15 mouse cellular contexts compared by ENCODE assay signal in the genomic region with DNA sequence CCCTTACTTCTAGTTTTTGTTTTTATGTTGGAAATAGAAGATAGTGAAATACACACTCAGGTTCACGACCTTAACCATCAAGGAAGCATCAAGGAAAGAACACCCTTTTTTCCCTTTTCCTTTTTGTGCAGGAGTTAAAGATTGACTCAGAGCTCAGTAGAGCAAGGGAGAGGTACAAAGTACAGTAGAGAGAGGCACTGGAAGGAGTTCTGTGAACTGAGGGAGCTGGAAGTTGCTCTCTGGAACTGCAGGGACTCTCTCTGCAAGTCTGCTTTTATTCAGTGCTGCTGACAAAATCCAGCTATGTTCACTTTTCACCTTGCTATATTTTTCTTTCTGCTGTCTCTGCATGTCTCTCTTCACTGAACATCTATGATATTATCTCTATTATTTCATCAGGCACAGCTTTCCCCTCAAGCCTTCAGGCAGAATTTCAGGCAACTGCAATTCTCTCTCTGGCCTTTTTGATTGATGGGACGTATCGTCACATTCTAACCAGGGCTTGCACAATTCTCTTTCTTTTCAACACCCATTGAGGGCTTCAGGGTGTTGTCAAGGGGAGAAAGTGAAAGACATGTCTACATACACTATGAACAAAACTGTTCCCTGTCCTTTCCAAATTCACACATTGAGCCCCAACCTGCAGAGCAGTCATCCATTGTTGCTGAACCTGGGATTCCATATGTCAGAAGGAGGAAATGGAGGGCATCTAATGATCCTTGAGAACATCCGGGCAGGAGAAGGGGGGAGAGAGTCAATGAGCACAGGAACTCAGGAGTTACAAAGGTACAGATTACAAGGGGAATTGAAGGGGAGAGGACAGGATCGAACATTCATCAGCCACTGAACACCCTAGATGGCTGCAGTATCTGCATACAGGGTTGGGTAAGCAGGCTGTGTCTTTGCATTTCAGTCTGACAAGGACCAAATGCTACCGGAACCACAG.
DNase-seq lines count a peak whose midpoint lies in the region; ATAC-seq and TF ChIP-seq lines count a peak whose summit lies in the region.
"Had no signal": no experiment of that assay in that cellular context is flagged by ENCODE, and none has a peak within 500 bp of the region (broad histone marks: within the 10 kb centered on the region; RNA-seq: fewer than 3 reads in every experiment).

No protein-coding gene starts in this region.

- peak overlapping the region; percentile 26 for H3K4me2 ChIP-seq in intestine, embryonic 15.5 days (replicated peaks)
- H3K4me2 ChIP-seq in kidney, postnatal 0 days (ENCODE audit: low read length): no peak overlapping the region
- no peak overlapping the region for H3K4me2 ChIP-seq in midbrain, postnatal 0 days (ENCODE audit: low read depth, low read length, poor library complexity, severe bottlenecking)
- no peak overlapping the region for H3K4me2 ChIP-seq in midbrain, embryonic 16.5 days (ENCODE audit: low read length)
- H3K4me2 ChIP-seq: embryonic facial prominence, embryonic 12.5 days; forebrain, embryonic 12.5 days; heart, embryonic 11.5 days had no signal

- WGBS in intestine, embryonic 15.5 days: 54% methylated on average over 6 of the region's 6 CpGs
- WGBS in kidney, postnatal 0 days: 46% methylated on average over 6 of the region's 6 CpGs
- 80% methylated on average over 6 of the region's 6 CpGs for WGBS in midbrain, postnatal 0 days
- WGBS in midbrain, embryonic 16.5 days: 84% methylated on average over 6 of the region's 6 CpGs

- H3K27me3 ChIP-seq in MEL (ENCODE audit: control insufficient read depth in 1 of 2, insufficient read depth in 2 of 2, low read length in 2 of 2): no peaks in the 10 kb centered on the region
- no peaks in the 10 kb centered on the region for H3K27me3 ChIP-seq in intestine, embryonic 15.5 days (replicated peaks)
- H3K27me3 ChIP-seq in kidney, postnatal 0 days (ENCODE audit: insufficient read depth, low read length): no peaks in the 10 kb centered on the region
- H3K27me3 ChIP-seq in megakaryocyte, embryonic 14.5 days (replicated peaks): no peaks in the 10 kb centered on the region
- no peaks in the 10 kb centered on the region for H3K27me3 ChIP-seq in midbrain, postnatal 0 days (ENCODE audit: insufficient read depth, low read length)
- no peaks in the 10 kb centered on the region for H3K27me3 ChIP-seq in midbrain, embryonic 16.5 days (ENCODE audit: control insufficient read depth, insufficient read depth, low read depth, low read length)
- H3K27me3 ChIP-seq: embryonic facial prominence, embryonic 12.5 days; forebrain, embryonic 12.5 days had no signal

- TF ChIP-seq CTCF in MEL (IDR thresholded peaks at IDR 0.05 in 2 of 3, conservative IDR thresholded peaks at IDR 0.05 in 1 of 3; ENCODE audit: control insufficient read depth in 1 of 3, insufficient read depth in 1 of 3, low read depth in 2 of 3, low read length in 3 of 3, poor library complexity in 1 of 3, severe bottlenecking in 1 of 3): no peak
- no peak for TF ChIP-seq CTCF in kidney, postnatal 0 days (IDR thresholded peaks at IDR 0.05; ENCODE audit: low read depth)
- TF ChIP-seq CTCF in midbrain, postnatal 0 days (IDR thresholded peaks at IDR 0.05): no peak

- peak in 1 of 2 experiments; percentile 49; a peak in 2 of 4 replicates for TF ChIP-seq EP300 in MEL (IDR thresholded peaks at IDR 0.05; ENCODE audit: low read depth in 1 of 2, low read length in 2 of 2)

- peaks cover 0 to 53% of the 10 kb centered on the region in 2 experiments; a peak in 2 of 4 replicates for H3K36me3 ChIP-seq in MEL (ENCODE audit: control insufficient read depth in 1 of 2, insufficient read depth in 2 of 2, low read length in 2 of 2)
- H3K36me3 ChIP-seq in intestine, embryonic 15.5 days: no peaks in the 10 kb centered on the region
- H3K36me3 ChIP-seq in kidney, postnatal 0 days (ENCODE audit: insufficient read depth, low read length): no peaks in the 10 kb centered on the region
- no peaks in the 10 kb centered on the region for H3K36me3 ChIP-seq in megakaryocyte, embryonic 14.5 days (replicated peaks; ENCODE audit: low read length)
- no peaks in the 10 kb centered on the region for H3K36me3 ChIP-seq in midbrain, postnatal 0 days (ENCODE audit: insufficient read depth, low read length)
- H3K36me3 ChIP-seq in midbrain, embryonic 16.5 days (ENCODE audit: control insufficient read depth, insufficient read depth, low read length): no peaks in the 10 kb centered on the region
- H3K36me3 ChIP-seq: embryonic facial prominence, embryonic 12.5 days; forebrain, embryonic 12.5 days had no signal

- H3K9me3 ChIP-seq in MEL (replicated peaks; ENCODE audit: insufficient read depth, low read length): no peaks in the 10 kb centered on the region
- no peaks in the 10 kb centered on the region for H3K9me3 ChIP-seq in intestine, embryonic 15.5 days
- H3K9me3 ChIP-seq in kidney, postnatal 0 days (replicated peaks; ENCODE audit: low read length): no peaks in the 10 kb centered on the region
- H3K9me3 ChIP-seq in megakaryocyte, embryonic 14.5 days: no peaks in the 10 kb centered on the region
- no peaks in the 10 kb centered on the region for H3K9me3 ChIP-seq in midbrain, postnatal 0 days (ENCODE audit: low read length)
- no peaks in the 10 kb centered on the region for H3K9me3 ChIP-seq in midbrain, embryonic 16.5 days (replicated peaks; ENCODE audit: control insufficient read depth, low read length, poor library complexity, severe bottlenecking)
- H3K9me3 ChIP-seq: embryonic facial prominence, embryonic 12.5 days; forebrain, embryonic 12.5 days had no signal

- H3K79me2 ChIP-seq in MEL (ENCODE audit: control insufficient read depth, insufficient read depth, low read length, poor library complexity): no peaks in the 10 kb centered on the region

- ATAC-seq in intestine, embryonic 15.5 days: peak; percentile 95
- ATAC-seq in kidney, postnatal 0 days (replicated peaks; ENCODE audit: low FRiP score, low read depth): peak; percentile 66; the same call in 1 of the 2 replicates
- ATAC-seq in midbrain, postnatal 0 days (ENCODE audit: low FRiP score): no peak
- no peak for ATAC-seq in midbrain, embryonic 16.5 days

- TF ChIP-seq RAD21 in MEL (IDR thresholded peaks at IDR 0.05; ENCODE audit: low read depth, low read length): no peak

- peak; percentile 60 for DNase-seq in MEL (ENCODE audit: low read depth, low spot score)
- DNase-seq in kidney, postnatal 0 days (ENCODE audit: low spot score): peak; percentile 25
- DNase-seq in midbrain, postnatal 0 days (ENCODE audit: low spot score): no peak
- DNase-seq in adrenal gland, adult 2 months: no peak
- DNase-seq: cerebellum, adult 9-10 months; gastrocnemius, postnatal 10 days; heart, postnatal 4 days; layer of hippocampus, postnatal 36 days had no signal

- peak overlapping the region; percentile 67 for H3K9ac ChIP-seq in MEL (ENCODE audit: control insufficient read depth, low read depth, low read length, poor library complexity, severe bottlenecking)
- no peak overlapping the region for H3K9ac ChIP-seq in intestine, embryonic 15.5 days
- H3K9ac ChIP-seq in kidney, postnatal 0 days (ENCODE audit: low read depth, low read length): no peak overlapping the region
- no peak overlapping the region for H3K9ac ChIP-seq in midbrain, postnatal 0 days (replicated peaks; ENCODE audit: low read length, poor library complexity, severe bottlenecking)
- H3K9ac ChIP-seq in midbrain, embryonic 16.5 days (ENCODE audit: low read depth, low read length): no peak overlapping the region
- H3K9ac ChIP-seq: embryonic facial prominence, embryonic 12.5 days; forebrain, embryonic 12.5 days; liver, embryonic 14.5 days had no signal

- peak overlapping the region; percentile 21 to 40 for H3K4me3 ChIP-seq in MEL (ENCODE audit: control insufficient read depth in 1 of 2, insufficient read depth in 1 of 2, low read depth in 2 of 2, low read length in 2 of 2)
- no peak overlapping the region for H3K4me3 ChIP-seq in intestine, embryonic 15.5 days (replicated peaks)
- no peak overlapping the region for H3K4me3 ChIP-seq in kidney, postnatal 0 days (replicated peaks; ENCODE audit: low read depth, low read length)
- H3K4me3 ChIP-seq in megakaryocyte, embryonic 14.5 days (replicated peaks): peak overlapping the region; percentile 87
- no peak overlapping the region for H3K4me3 ChIP-seq in midbrain, postnatal 0 days (ENCODE audit: low read depth, low read length)
- no peak overlapping the region for H3K4me3 ChIP-seq in midbrain, embryonic 16.5 days (ENCODE audit: low read depth, low read length)
- H3K4me3 ChIP-seq: embryonic facial prominence, embryonic 12.5 days; forebrain, embryonic 12.5 days had no signal

- TF ChIP-seq POLR2A in MEL (IDR thresholded peaks at IDR 0.05; ENCODE audit: control insufficient read depth in 1 of 2, insufficient read depth in 1 of 2, low read depth in 1 of 2, low read length in 2 of 2, poor library complexity in 1 of 2): no peak; a peak in 2 of 4 replicates

- peaks cover 12 to 34% of the 10 kb centered on the region in 2 experiments; a peak in 3 of 4 replicates for H3K4me1 ChIP-seq in MEL (ENCODE audit: control insufficient read depth in 1 of 2, insufficient read depth in 2 of 2, low read length in 2 of 2)
- no peaks in the 10 kb centered on the region for H3K4me1 ChIP-seq in intestine, embryonic 15.5 days (replicated peaks)
- H3K4me1 ChIP-seq in kidney, postnatal 0 days (replicated peaks; ENCODE audit: insufficient read depth, low read length): no peaks in the 10 kb centered on the region
- peaks cover 73% of the 10 kb centered on the region for H3K4me1 ChIP-seq in megakaryocyte, embryonic 14.5 days
- no peaks in the 10 kb centered on the region for H3K4me1 ChIP-seq in midbrain, postnatal 0 days (ENCODE audit: insufficient read depth, low read length)
- H3K4me1 ChIP-seq in midbrain, embryonic 16.5 days (ENCODE audit: control insufficient read depth, insufficient read depth, low read length): no peaks in the 10 kb centered on the region
- H3K4me1 ChIP-seq: embryonic facial prominence, embryonic 12.5 days; forebrain, embryonic 12.5 days had no signal

- H3K27ac ChIP-seq in MEL (ENCODE audit: control insufficient read depth, low read depth, low read length): peak overlapping the region; percentile 97
- H3K27ac ChIP-seq in intestine, embryonic 15.5 days: peak overlapping the region; percentile 49
- H3K27ac ChIP-seq in kidney, postnatal 0 days: peak overlapping the region; percentile 75
- no peak overlapping the region for H3K27ac ChIP-seq in midbrain, postnatal 0 days (ENCODE audit: low read depth, low read length)
- H3K27ac ChIP-seq in midbrain, embryonic 16.5 days (ENCODE audit: low read length): no peak overlapping the region
- H3K27ac ChIP-seq: embryonic facial prominence, embryonic 12.5 days; forebrain, embryonic 12.5 days; liver, embryonic 14.5 days had no signal

TF ChIP-seq in MEL, 35 proteins besides CTCF, POLR2A, EP300 and RAD21 (continues in another document):
- TF ChIP-seq NELFE (IDR thresholded peaks at IDR 0.05; ENCODE audit: low read depth, low read length): no peak
- no peak for TF ChIP-seq MAZ (IDR thresholded peaks at IDR 0.05; ENCODE audit: low read depth, low read length)
- no peak for TF ChIP-seq MAFK (IDR thresholded peaks at IDR 0.05; ENCODE audit: borderline replicate concordance, low read depth, low read length)
- TF ChIP-seq MYC (IDR thresholded peaks at IDR 0.05; ENCODE audit: low read depth, low read length): no peak
- peak; percentile 46; the same call in 1 of the 2 replicates for TF ChIP-seq ETS1 (IDR thresholded peaks at IDR 0.05; ENCODE audit: low read depth, low read length)
- no peak for TF ChIP-seq ZKSCAN1 (IDR thresholded peaks at IDR 0.05; ENCODE audit: low read depth, low read length)

Comparison
In these comparisons a context has a peak if more than half of its experiments do, and no peak if none do; other contexts are left out.
1. DNase-seq: peak in MEL (single experiment) and kidney, postnatal 0 days (single experiment); none in midbrain, postnatal 0 days (single experiment) and adrenal gland, adult 2 months (single experiment).
2. H3K27ac ChIP-seq: peak in MEL (single experiment), intestine, embryonic 15.5 days (single experiment) and kidney, postnatal 0 days (single experiment); none in midbrain, postnatal 0 days (single experiment) and midbrain, embryonic 16.5 days (single experiment).
3. H3K4me3 ChIP-seq: peak in MEL (2 of 2) and megakaryocyte, embryonic 14.5 days (single experiment); none in intestine, embryonic 15.5 days (single experiment), kidney, postnatal 0 days (single experiment), midbrain, postnatal 0 days (single experiment) and midbrain, embryonic 16.5 days (single experiment).
4. ATAC-seq: peak in intestine, embryonic 15.5 days (single experiment) and kidney, postnatal 0 days (single experiment); none in midbrain, postnatal 0 days (single experiment) and midbrain, embryonic 16.5 days (single experiment).